8 mouse cellular contexts compared by ENCODE assay signal in genomic region chr4:145295589-145296300, GRCm38 (mm10). TPM values are rescaled to one million over a fixed set of nuclear protein-coding genes. Genes with fewer than 3 reads are reported as not detected.
A peak's percentile ranks its signal among the peaks of the same experiment; 100 is the strongest.
DNase-seq lines count a peak whose midpoint lies in the region; ATAC-seq lines count a peak whose summit lies in the region.

No protein-coding gene starts in this region.

- H3K4me1 ChIP-seq in limb, embryonic 13.5 days = no peaks in the 10 kb centered on the region
- H3K4me1 ChIP-seq in neural tube, embryonic 13.5 days (replicated peaks) = no peaks in the 10 kb centered on the region

- H3K9me3 ChIP-seq in limb, embryonic 13.5 days = no peaks in the 10 kb centered on the region
- H3K9me3 ChIP-seq in neural tube, embryonic 13.5 days = no peaks in the 10 kb centered on the region

- H3K9ac ChIP-seq in limb, embryonic 13.5 days = no peak overlapping the region
- H3K9ac ChIP-seq in neural tube, embryonic 13.5 days = no peak overlapping the region

- 48% methylated on average over 5 of the region's 5 CpGs for WGBS in limb, embryonic 13.5 days
- 52% methylated on average over 5 of the region's 5 CpGs for WGBS in neural tube, embryonic 13.5 days

- DNase-seq in ovary, postnatal 14 days (ENCODE audit: low spot score) = peak; percentile 56
- DNase-seq in ovary, postnatal 10 days (ENCODE audit: low spot score) = no peak
- DNase-seq in adrenal gland, adult 8-10 months = peak; percentile 52
- DNase-seq in kidney, adult 8-10 months = peak; percentile 14 to 63
- DNase-seq in thymus, postnatal 10 days (ENCODE audit: low spot score in 2 of 2) = peak; percentile 66 to 80

- no peak overlapping the region for H3K4me2 ChIP-seq in limb, embryonic 13.5 days (replicated peaks)
- H3K4me2 ChIP-seq in neural tube, embryonic 13.5 days = no peak overlapping the region

- H3K27me3 ChIP-seq in limb, embryonic 13.5 days = no peaks in the 10 kb centered on the region
- H3K27me3 ChIP-seq in neural tube, embryonic 13.5 days = no peaks in the 10 kb centered on the region

- no peak overlapping the region for H3K27ac ChIP-seq in limb, embryonic 13.5 days
- H3K27ac ChIP-seq in neural tube, embryonic 13.5 days (replicated peaks) = no peak overlapping the region

- ATAC-seq in frontal cortex, adult (ENCODE audit: low TSS enrichment) = peak; percentile 84
- peak; percentile 52; the same call in 1 of the 2 replicates for ATAC-seq in limb, embryonic 13.5 days (ENCODE audit: low FRiP score, low read depth)
- ATAC-seq in neural tube, embryonic 13.5 days (ENCODE audit: low read depth) = peak; percentile 43; the same call in 1 of the 2 replicates

- H3K4me3 ChIP-seq in limb, embryonic 13.5 days = no peak overlapping the region
- no peak overlapping the region for H3K4me3 ChIP-seq in neural tube, embryonic 13.5 days

- no peaks in the 10 kb centered on the region for H3K36me3 ChIP-seq in limb, embryonic 13.5 days
- H3K36me3 ChIP-seq in neural tube, embryonic 13.5 days = no peaks in the 10 kb centered on the region

RNA-seq across cellular contexts. Expression of gene Tnfrsf8, which starts 19.2 kb away (rescaled TPM):
- total RNA-seq in adrenal gland, adult 8-10 months (2022) = under 1 TPM; 0.22 to 0.87 (median 0.48) TPM
- polyA plus RNA-seq in limb, embryonic 13.5 days (2015; fragmentation: Nextera tagmentation; extraction: Ambion mirVana) = 0.10 and 0.18 TPM in 2 replicates
- polyA plus RNA-seq in neural tube, embryonic 13.5 days (2015; fragmentation: Nextera tagmentation; extraction: Ambion mirVana) = not detected in 2 replicates

RNA-seq across cellular contexts. Expression of gene Tnfrsf1b, which starts 49.1 kb away (rescaled TPM):
- 10 to 100 TPM in 2 of 4 experiments, 1 to 10 TPM in 2; 6.9 to 17.0 (median 11.6) TPM for total RNA-seq in adrenal gland, adult 8-10 months (2022)
- polyA plus RNA-seq in limb, embryonic 13.5 days (2015; fragmentation: Nextera tagmentation; extraction: Ambion mirVana) = 2.9 and 3.1 TPM in 2 replicates
- 3.3 and 3.4 TPM in 2 replicates for polyA plus RNA-seq in neural tube, embryonic 13.5 days (2015; fragmentation: Nextera tagmentation; extraction: Ambion mirVana)
